Mouse (Mus musculus): ENCODE measurements at regions not wholly inside any gene's neighbourhood (a gene's known extent, or its start where the extent isn't known, plus 50 kb on each side); places are given as distances from the start of the nearest gene placed in this dataset.
A peak's percentile ranks its signal among the peaks of the same experiment; 100 is the strongest.

DNA sequence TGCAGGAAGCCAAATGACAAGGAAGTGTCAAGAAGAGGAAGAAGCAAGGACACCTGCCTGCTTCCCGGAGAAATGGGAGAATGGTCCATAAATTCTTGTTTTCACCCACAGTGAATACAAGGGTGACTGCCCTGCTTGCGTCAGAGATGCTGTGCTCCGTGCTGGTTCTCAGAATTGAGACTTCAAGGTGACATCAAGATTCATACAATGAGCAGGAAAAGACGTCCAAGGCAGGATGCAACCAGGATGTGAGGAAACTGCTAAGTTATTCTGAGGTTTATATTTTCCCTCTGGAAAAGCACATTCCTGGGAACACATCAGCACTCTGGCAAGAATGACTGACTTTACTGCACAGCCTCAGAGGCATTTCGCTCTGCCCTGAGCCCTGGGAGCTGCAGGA lies 650.0 kb upstream of the Igfbp3 start:
- H3K9ac ChIP-seq (ENCODE audit: low read depth, low read length): no peak overlapping the region
- H3K27ac ChIP-seq: no peak overlapping the region
- WGBS: 50% methylated on average over 5 of the region's 5 CpGs
- H3K9me3 ChIP-seq (replicated peaks; ENCODE audit: low read length): no peaks in the 10 kb centered on the region
- H3K27me3 ChIP-seq (ENCODE audit: insufficient read depth, low read length): no peaks in the 10 kb centered on the region
- H3K4me2 ChIP-seq (ENCODE audit: low read length): no peak overlapping the region
- DNase-seq (ENCODE audit: low spot score): peak; percentile 64
- ATAC-seq (replicated peaks; ENCODE audit: low FRiP score, low read depth): no peak; the same call in 1 of the 2 replicates
- no peaks in the 10 kb centered on the region for H3K4me1 ChIP-seq (replicated peaks; ENCODE audit: insufficient read depth, low read length)
- no peak for TF ChIP-seq CTCF (IDR thresholded peaks at IDR 0.05; ENCODE audit: low read depth)
- H3K4me3 ChIP-seq (replicated peaks; ENCODE audit: low read depth, low read length): no peak overlapping the region
- H3K36me3 ChIP-seq (ENCODE audit: insufficient read depth, low read length): no peaks in the 10 kb centered on the region

DNA sequence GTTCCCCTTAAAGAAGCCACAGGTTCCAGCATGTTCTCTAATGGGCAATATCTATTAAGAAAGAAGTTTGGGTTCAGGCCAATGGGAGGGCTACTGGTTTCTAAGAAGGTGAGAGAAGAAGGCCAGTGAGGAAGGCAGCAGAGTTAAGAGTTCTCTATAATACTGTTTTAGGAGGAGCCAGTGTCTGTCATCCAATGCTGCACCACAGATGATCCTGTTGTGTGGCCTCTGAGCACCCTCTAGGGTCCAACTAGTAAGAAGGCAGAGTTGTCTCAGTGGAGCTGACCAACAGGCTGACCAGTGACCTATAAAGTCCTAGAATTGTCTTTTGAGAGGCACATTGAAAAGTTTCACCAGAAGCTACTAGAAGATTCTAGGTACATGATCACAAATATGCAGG lies 648.8 kb upstream of the Igfbp3 start:
- Histone ChIP-seq H3K4me1 (replicated peaks; ENCODE audit: insufficient read depth, low read length) (no peaks in the 10 kb centered on the region), H3K27me3 (ENCODE audit: insufficient read depth, low read length) (no peaks in the 10 kb centered on the region), H3K9ac (ENCODE audit: low read depth, low read length) (no peak overlapping the region), H3K27ac (no peak overlapping the region), H3K36me3 (ENCODE audit: insufficient read depth, low read length) (no peaks in the 10 kb centered on the region), H3K4me2 (ENCODE audit: low read length) (no peak overlapping the region), H3K9me3 (replicated peaks; ENCODE audit: low read length) (no peaks in the 10 kb centered on the region), H3K4me3 (replicated peaks; ENCODE audit: low read depth, low read length) (no peak overlapping the region)
- no peak for ATAC-seq (replicated peaks; ENCODE audit: low FRiP score, low read depth)
- TF ChIP-seq CTCF (IDR thresholded peaks at IDR 0.05; ENCODE audit: low read depth): peak; percentile 48
- peak; percentile 58 for DNase-seq (ENCODE audit: low spot score)

DNA sequence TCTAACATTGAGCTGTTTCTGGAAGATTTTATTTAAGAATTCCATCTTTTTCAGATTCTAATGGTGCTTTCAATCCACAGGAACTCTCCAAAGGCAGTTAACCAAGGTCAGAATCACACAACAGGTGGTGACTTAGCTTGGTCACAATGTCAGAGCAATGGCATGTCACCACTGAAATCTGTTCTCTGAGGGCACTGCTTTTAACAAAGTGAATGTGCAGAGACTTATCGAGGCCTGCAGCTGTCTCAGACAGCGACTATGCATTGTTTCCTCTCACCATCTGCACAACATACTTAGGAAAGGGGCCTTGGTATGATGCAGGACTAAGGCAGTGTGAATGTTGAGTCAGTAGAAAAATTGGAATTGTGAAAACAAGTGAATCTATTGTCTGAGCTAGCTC lies 638.9 kb upstream of the Igfbp3 start:
- H3K9me3 ChIP-seq (replicated peaks; ENCODE audit: low read length): no peaks in the 10 kb centered on the region
- H3K27me3 ChIP-seq (ENCODE audit: insufficient read depth, low read length): no peaks in the 10 kb centered on the region
- no peak overlapping the region for H3K27ac ChIP-seq
- no peak for ATAC-seq (replicated peaks; ENCODE audit: low FRiP score, low read depth)
- no peak overlapping the region for H3K9ac ChIP-seq (ENCODE audit: low read depth, low read length)
- no peak for TF ChIP-seq CTCF (IDR thresholded peaks at IDR 0.05; ENCODE audit: low read depth)
- DNase-seq (ENCODE audit: low spot score): no peak
- H3K4me3 ChIP-seq (replicated peaks; ENCODE audit: low read depth, low read length): no peak overlapping the region
- 64% methylated on average over 2 of the region's 2 CpGs for WGBS
- no peaks in the 10 kb centered on the region for H3K36me3 ChIP-seq (ENCODE audit: insufficient read depth, low read length)
- no peaks in the 10 kb centered on the region for H3K4me1 ChIP-seq (replicated peaks; ENCODE audit: insufficient read depth, low read length)
- no peak overlapping the region for H3K4me2 ChIP-seq (ENCODE audit: low read length)

DNA sequence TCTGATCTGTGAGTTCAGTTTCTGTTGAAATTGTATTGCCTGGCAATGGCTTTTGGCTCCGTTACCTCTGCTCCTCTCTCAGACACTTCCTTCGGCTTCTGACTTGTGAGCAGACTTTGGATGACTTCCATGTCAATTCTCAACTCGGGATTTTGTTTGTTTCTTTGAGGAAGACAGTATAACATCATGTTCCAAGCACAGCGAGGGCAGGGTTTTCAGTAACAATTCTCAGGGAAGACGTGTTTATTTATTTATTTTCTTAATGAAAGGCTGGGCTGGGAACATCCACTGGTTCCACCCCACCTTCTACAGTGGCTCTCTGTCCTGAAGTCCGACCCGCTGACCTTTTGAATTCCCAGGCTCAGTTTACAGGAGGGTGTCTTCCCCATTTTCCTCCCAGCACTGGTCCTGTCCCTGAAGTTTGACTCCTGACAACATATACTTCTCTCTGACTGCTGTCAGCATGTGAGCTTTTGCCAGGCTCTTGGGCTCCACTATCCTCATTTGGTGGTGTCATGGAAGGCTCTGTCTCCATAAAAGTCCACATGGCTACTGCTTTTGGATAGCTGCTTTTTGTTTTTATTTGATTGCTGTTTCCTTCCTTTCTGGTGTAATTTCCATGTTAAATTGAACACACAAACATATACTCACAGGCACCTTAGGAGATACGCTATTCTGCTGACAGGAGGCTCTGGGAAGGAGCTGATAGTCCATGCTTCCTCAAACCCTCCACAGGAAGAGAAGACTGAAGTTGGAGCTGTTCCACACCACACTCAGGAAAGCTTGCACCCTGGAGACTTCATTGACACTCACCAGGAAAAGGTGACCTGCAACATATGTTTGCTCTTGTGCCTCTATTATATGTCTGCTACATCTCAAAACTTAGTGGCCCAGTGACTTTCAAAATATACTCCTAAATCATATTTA lies 624.9 kb upstream of the Igfbp3 start:
- TF ChIP-seq CTCF (IDR thresholded peaks at IDR 0.05; ENCODE audit: low read depth): no peak
- no peak for ATAC-seq (replicated peaks; ENCODE audit: low FRiP score, low read depth)
- Histone ChIP-seq H3K4me3 (replicated peaks; ENCODE audit: low read depth, low read length) (no peak overlapping the region), H3K4me2 (ENCODE audit: low read length) (no peak overlapping the region), H3K4me1 (replicated peaks; ENCODE audit: insufficient read depth, low read length) (no peaks in the 10 kb centered on the region), H3K27ac (no peak overlapping the region), H3K9ac (ENCODE audit: low read depth, low read length) (no peak overlapping the region), H3K27me3 (ENCODE audit: insufficient read depth, low read length) (no peaks in the 10 kb centered on the region), H3K9me3 (replicated peaks; ENCODE audit: low read length) (no peaks in the 10 kb centered on the region), H3K36me3 (ENCODE audit: insufficient read depth, low read length) (no peaks in the 10 kb centered on the region)
- DNase-seq (ENCODE audit: low spot score): no peak
- 56% methylated on average over 8 of the region's 8 CpGs for WGBS

DNA sequence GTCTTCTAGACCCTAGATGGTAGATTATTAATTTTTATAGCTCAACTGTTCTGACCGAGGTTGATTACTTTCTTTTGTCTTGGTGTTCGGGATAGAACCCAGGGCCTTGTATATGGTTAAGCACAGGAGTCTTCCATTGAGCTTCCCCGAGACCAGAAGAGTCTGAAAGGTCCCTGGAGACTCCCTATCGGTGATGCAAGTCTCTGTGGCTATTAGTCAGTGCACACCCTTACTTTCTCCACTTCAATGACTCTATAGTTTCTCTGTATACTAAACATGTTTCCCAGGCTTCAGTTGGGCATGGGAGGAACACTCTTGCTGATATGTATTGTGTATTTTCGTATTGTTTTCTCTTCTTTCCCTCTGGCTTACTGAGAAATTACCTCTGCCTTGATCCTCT lies 623.8 kb upstream of the Igfbp3 start:
- Histone ChIP-seq H3K4me1 (replicated peaks; ENCODE audit: insufficient read depth, low read length) (no peaks in the 10 kb centered on the region), H3K9ac (ENCODE audit: low read depth, low read length) (no peak overlapping the region), H3K36me3 (ENCODE audit: insufficient read depth, low read length) (no peaks in the 10 kb centered on the region), H3K27ac (no peak overlapping the region), H3K9me3 (replicated peaks; ENCODE audit: low read length) (no peaks in the 10 kb centered on the region), H3K4me3 (replicated peaks; ENCODE audit: low read depth, low read length) (no peak overlapping the region), H3K27me3 (ENCODE audit: insufficient read depth, low read length) (no peaks in the 10 kb centered on the region), H3K4me2 (ENCODE audit: low read length) (no peak overlapping the region)
- no peak for DNase-seq (ENCODE audit: low spot score)
- no peak for TF ChIP-seq CTCF (IDR thresholded peaks at IDR 0.05; ENCODE audit: low read depth)
- 92% methylated on average over 5 of the region's 5 CpGs for WGBS
- ATAC-seq (replicated peaks; ENCODE audit: low FRiP score, low read depth): no peak

DNA sequence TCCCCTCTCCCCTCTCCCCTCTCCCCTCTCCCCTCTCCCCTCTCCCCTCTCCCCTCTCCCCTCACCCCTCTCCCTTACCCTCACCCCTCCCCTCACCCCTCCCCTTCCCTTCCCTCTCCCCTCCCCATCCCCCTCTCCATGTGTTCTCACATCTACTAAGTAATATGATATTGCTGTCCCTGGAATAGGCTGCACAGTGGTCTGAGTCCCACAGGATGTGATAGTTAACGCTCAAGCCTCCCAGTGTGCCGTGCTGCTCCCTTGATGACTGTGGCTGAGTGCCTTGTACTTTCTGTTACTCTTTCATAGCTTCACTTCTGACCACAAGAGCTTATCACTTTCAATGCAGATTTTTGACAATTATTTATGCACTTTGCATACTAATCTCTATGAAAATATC lies 620.4 kb upstream of the Igfbp3 start:
- no peak overlapping the region for H3K4me2 ChIP-seq (ENCODE audit: low read length)
- H3K4me1 ChIP-seq (replicated peaks; ENCODE audit: insufficient read depth, low read length): no peaks in the 10 kb centered on the region
- no peak overlapping the region for H3K9ac ChIP-seq (ENCODE audit: low read depth, low read length)
- no peaks in the 10 kb centered on the region for H3K9me3 ChIP-seq (replicated peaks; ENCODE audit: low read length)
- TF ChIP-seq CTCF (IDR thresholded peaks at IDR 0.05; ENCODE audit: low read depth): no peak
- H3K4me3 ChIP-seq (replicated peaks; ENCODE audit: low read depth, low read length): no peak overlapping the region
- DNase-seq (ENCODE audit: low spot score): peak; percentile 51
- no peaks in the 10 kb centered on the region for H3K36me3 ChIP-seq (ENCODE audit: insufficient read depth, low read length)
- no peaks in the 10 kb centered on the region for H3K27me3 ChIP-seq (ENCODE audit: insufficient read depth, low read length)
- ATAC-seq (replicated peaks; ENCODE audit: low FRiP score, low read depth): no peak
- 5% methylated on average over 2 of the region's 2 CpGs for WGBS
- H3K27ac ChIP-seq: no peak overlapping the region
